Mouse (Mus musculus) adrenal gland, adult 8-10 months (tissue): ENCODE measurements around the gene Olfr285. TPM values are rescaled to one million over a fixed set of nuclear protein-coding genes. Genes with fewer than 3 reads are reported as not detected.

ENCODE experiments used
- DNase-seq: peaks from one replicate; pipeline ENCODE4 v3.0.0; 2022
- total RNA-seq, 4 experiments: library from RNA; stranded (reverse); gene quantifications; 2 replicates each; pipeline ENCODE4 v1.2.4; 2022

Gene Olfr285
- total RNA-seq, result not detected

DNA sequence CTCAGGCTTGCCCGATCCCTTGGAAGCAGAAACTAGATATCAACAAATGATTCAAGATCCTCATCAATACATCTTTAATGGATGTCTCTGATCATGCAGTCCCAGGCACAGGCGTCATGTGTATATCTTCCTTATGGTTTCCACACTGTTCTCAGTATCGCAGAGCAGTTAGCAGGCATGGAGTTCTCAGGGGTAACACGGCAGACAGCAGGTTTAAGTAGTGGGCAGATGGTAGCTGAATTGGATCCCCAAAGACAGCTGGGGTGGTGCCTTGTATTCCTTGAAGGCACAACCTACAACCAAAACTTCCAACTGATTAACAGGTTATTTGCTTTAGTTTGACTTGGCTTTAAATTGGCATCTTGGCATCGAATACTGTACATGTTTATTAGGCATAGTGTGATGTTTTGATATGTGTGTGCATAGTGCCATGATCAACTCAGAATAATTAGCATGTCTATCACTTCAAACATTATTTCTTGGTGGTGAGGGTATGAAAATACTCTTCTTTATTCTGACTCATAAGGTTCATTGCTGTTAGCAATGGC, at the start of gene Olfr285:
Gene Olfr285 (minus strand): TSS at position 177 of the 548 bp plus-strand sequence.
- DNase-seq, result no peak

DNA sequence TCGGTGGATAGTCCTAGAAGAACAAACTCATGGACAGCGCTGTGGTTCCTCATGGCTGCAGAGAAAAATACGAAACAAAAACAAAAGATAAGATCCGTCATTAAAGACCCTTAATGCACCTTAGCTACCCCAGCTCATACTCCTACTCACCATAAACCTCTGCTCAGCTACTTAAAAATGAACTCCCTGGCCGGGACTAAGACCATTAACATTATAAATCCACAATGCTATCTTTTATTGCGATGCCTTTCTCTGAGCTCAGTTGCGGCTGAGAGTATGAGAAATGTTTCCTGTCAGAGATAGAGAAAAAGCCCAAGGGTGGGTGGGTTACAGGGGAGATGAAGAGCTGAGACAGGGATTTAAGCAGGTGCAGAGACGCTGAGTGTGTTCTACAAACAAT, 23.7 kb upstream of the Olfr285 start, which contains the start of gene Olfr284:
Gene Olfr284 (minus strand): TSS at position 101 of the 400 bp plus-strand sequence.
- no peak for DNase-seq

DNA sequence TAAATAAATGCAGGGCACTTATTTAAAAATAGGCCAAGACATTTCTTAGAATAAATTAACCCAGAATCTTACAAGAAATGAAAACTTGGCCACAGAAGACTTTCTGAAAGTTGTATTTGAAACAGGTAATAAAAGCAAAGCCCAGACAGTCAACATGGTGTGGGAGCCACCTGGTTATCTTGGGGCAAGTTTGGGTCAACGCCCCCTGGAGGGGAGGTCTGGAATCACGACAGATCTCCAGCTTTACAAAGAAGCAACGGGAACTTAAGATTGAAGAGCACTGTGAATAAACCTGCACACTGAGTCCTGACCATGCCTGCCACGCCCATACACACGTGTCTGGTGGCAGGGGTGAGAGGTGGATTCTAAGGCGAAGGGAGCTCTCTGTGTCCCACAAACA, 1.4 kb downstream of the Olfr285 start:
- DNase-seq, result no peak

DNA sequence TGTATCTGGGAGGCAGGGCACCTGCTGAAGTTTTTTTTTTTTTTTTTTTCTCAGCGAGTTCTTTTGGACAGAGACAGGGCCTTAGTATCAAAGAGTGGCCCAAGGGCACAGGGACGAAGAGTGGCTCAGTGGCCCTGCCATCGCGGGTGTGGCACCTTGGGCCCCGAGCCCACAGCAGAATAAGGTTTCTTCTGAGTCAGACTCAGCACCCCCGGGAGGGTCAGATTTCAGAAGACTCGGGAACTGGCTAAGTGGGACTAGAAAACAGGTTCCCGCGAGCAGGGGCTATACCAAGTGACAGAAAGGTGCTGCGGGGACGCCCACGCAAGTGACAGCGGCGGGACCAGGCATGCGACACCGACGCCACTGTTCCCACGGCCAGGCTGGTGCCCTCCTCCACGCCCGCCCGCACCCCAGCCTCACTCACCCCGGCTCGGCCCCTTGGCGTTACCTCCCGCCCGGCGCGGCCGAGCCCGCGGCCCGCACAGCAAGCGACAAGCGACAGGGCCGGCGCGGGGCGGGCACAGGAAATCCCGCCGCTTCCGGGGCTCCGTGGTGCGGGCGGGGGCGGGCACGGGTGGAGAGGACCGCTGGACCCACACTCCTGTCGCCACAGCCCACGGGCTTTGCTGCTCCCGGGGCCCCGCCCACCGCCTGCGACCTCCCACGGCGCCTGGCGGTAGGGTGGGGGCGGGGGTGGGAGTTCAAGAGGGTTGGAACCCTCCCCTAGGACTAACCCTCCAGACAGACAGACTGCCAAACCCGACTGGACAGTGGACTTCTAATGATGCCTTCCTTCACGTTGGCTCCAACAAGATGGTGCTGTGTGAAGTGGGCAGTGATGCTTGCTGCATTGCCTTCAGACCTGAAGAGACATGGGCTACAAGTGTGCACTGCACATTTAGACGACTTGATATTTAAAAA, 21.3 kb downstream of the Olfr285 start, which contains the start of gene Zfp641:
Gene Zfp641 (minus strand): TSS at position 534 of the 924 bp plus-strand sequence.
- peak; percentile 17 for DNase-seq

DNA sequence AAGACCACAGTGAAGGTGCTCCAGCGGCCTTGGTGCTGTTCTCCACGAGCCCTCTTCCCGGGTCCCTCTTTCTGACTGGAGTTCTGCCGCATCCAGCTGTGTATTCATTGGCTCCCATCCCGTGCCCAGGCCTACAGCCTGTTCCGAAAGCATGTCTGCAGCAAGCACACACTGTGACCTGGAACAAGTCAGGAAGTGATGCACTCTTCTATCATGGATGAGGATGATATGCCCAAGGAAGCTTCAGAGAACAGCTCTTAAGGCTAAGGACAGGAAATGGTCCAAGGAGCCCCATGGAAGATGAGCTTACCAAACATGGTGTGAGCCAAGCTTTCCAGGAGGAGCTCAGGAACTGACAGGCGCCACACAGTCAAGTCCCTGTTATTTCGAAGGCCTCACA, 23.5 kb downstream of the Olfr285 start:
- no peak for DNase-seq

DNA sequence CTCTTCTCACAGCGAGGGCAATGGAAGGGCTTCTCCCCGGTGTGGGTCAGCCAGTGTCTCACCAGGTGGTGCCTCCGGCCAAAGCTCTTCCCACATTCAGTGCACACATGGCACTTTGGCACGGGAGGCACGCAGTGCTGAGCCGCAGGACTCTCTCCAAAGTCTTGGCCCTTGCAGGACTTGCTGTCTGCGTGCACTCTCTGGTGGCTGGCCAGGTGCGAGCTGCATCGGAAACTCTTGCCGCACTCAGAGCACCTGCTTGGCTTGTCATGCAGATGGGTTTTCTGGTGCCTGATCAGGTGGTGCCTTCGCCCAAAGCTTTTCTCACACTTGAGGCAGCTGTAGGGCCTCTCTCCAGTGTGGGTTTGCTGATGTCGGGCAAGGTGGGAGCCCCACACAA, 28.6 kb downstream of the Olfr285 start:
- DNase-seq, result no peak

DNA sequence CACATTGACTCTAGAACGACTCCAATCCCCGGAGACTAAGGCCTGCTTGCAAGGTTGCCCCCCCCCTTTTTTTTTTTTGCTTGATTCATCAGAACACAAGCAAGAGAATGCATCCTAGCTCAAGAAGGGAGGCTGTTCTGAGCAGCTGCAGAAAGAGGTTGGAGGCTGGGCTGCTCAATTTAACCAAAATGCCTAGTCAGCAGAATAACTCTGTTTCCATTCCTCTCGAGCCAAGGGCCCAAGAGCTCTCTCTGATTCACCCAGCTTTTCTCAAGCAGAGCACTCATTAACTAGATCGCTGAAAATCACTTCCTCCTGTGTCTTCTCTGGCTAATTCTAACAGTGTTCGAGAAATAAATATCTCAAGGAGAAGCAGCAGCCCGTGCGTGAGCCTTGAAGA, 30.7 kb downstream of the Olfr285 start:
- no peak for DNase-seq

Other genes with a start within 250 kb of the Olfr285 start
- gene Pfkm, start 224.8 kb downstream of the Olfr285 start, total RNA-seq, result 100 to 1,000 TPM in 2 of 4 experiments, 10 to 100 TPM in 2; 73.8 to 119 (median 95.8) TPM
- 10 to 100 TPM; 17.8 to 24.9 (median 20.1) TPM for gene Senp1, start 223.6 kb downstream of the Olfr285 start, total RNA-seq
- gene Asb8, start 151.7 kb downstream of the Olfr285 start, total RNA-seq, result 10 to 100 TPM; 39.6 to 49.2 (median 43.8) TPM
- gene Ccdc184, start 150.2 kb downstream of the Olfr285 start, total RNA-seq, result 1 to 10 TPM in 2 of 4 experiments, under 1 TPM in 2; 0.59 to 1.3 (median 1.0) TPM
- gene Olfr288, start 121.8 kb downstream of the Olfr285 start, total RNA-seq, result not detected
- not detected for gene Gm44579, start 96.4 kb downstream of the Olfr285 start, total RNA-seq
- under 1 TPM in 1 of 4 experiments, not detected in 3; 0.38 TPM for gene Olfr287, start 96.3 kb downstream of the Olfr285 start, total RNA-seq
- not detected for gene Olfr286, start 82.9 kb downstream of the Olfr285 start, total RNA-seq
- not detected for gene H1fnt, start 60.1 kb downstream of the Olfr285 start, total RNA-seq
- 1 to 10 TPM; 3.9 to 7.8 (median 6.5) TPM for gene Zfp641, start 21.2 kb downstream of the Olfr285 start, total RNA-seq
- not detected for gene Olfr284, start 23.6 kb upstream of the Olfr285 start, total RNA-seq
- not detected for gene Olfr283, start 63.6 kb upstream of the Olfr285 start, total RNA-seq
- not detected for gene Olfr282, start 113.9 kb upstream of the Olfr285 start, total RNA-seq
- gene Olfr281, start 135.2 kb upstream of the Olfr285 start, total RNA-seq, result not detected
- not detected for gene OR5BS1P, start 152.5 kb upstream of the Olfr285 start, total RNA-seq
- not detected for gene Lalba, start 165.4 kb upstream of the Olfr285 start, total RNA-seq
- gene Olfr279, start 175.0 kb upstream of the Olfr285 start, total RNA-seq, result not detected
- 100 to 1,000 TPM in 2 of 4 experiments, 10 to 100 TPM in 2; 89.8 to 123 (median 106) TPM for gene Kansl2, start 216.9 kb upstream of the Olfr285 start, total RNA-seq